Mouse (Mus musculus) limb, embryonic 15.5 days (tissue): ENCODE results near the gene Tmem53. TPM values are rescaled to one million over a fixed set of nuclear protein-coding genes. Genes with fewer than 3 reads are reported as not detected.
"Not testable (repeated sequence)": the region's sequence is repeated elsewhere in the genome, so short reads cannot be mapped to it uniquely, and the experiment has no call there.

ENCODE experiments used
- ATAC-seq: fragments of 200-750 bp; cut with Nextera tagmentation; 2 replicates; pipeline ENCODE4 v1.8.0; 2017; ENCODE audit warnings: low read depth, moderate TSS enrichment; ENCODE audit not compliant: insufficient number of reproducible peaks, low FRiP score, low TSS enrichment
- H3K27ac ChIP-seq: fragments of 300-500 bp; sonication (generic); 2 replicates; pipeline ENCODE4 v1.5.1; 2015; ENCODE audit warnings: moderate library complexity, mild to moderate bottlenecking, inconsistent platforms
- H3K27me3 ChIP-seq: fragments of 300-500 bp; sonication (generic); 2 replicates; pipeline ENCODE4 v1.6.1; 2015; ENCODE audit warnings: inconsistent platforms
- H3K36me3 ChIP-seq: fragments of 300-500 bp; sonication (generic); 2 replicates; pipeline ENCODE4 v1.6.1; 2015; ENCODE audit warnings: inconsistent platforms
- H3K4me1 ChIP-seq: fragments of 300-500 bp; sonication (generic); 2 replicates; pipeline ENCODE4 v1.6.1; 2015; ENCODE audit warnings: inconsistent platforms
- H3K4me2 ChIP-seq: fragments of 300-500 bp; sonication (generic); 2 replicates; pipeline ENCODE4 v1.6.1; 2015; ENCODE audit warnings: mild to moderate bottlenecking, inconsistent platforms
- H3K4me3 ChIP-seq: fragments of 300-500 bp; sonication (generic); 2 replicates; pipeline ENCODE4 v1.5.1; 2015; ENCODE audit warnings: mild to moderate bottlenecking, inconsistent platforms
- H3K9ac ChIP-seq: fragments of 300-500 bp; sonication (generic); 2 replicates; pipeline ENCODE4 v1.6.1; 2015; ENCODE audit warnings: inconsistent platforms
- H3K9me3 ChIP-seq: fragments of 300-500 bp; sonication (generic); 2 replicates; pipeline ENCODE4 v1.6.1; 2016; ENCODE audit warnings: inconsistent platforms
- WGBS: fragments of 180-500 bp; shearing (Covaris S2); methylation state at CpG from one replicate; pipeline ENCODE4 v1.1.7; 2015; 5-methylcytosine and 5-hydroxymethylcytosine counted together
- polyA plus RNA-seq: library from polyadenylated mRNA; unstranded; fragments of >200 nt; fragmentation: Nextera tagmentation; extraction: Ambion mirVana; gene quantifications from 2 replicates; pipeline ENCODE4 v1.2.1, GENCODE M21; 2015

The Tmem53 gene
- polyA plus RNA-seq, 1 experiment from 2014 or later, result 10.0 TPM

GRCm38 (mm10) chr4:117253218-117254016, 1.7 kb downstream of the Tmem53 start:
- H3K27ac ChIP-seq, result 0 out of 2 replicates have a peak overlapping the region, but pooled peaks have one; percentile 90
- no peak overlapping the region for H3K9ac ChIP-seq
- no peaks in the 10 kb centered on the region for H3K9me3 ChIP-seq
- WGBS, result 56% methylated on average over 12 of the region's 12 CpGs
- H3K4me1 ChIP-seq, result peaks cover 35% of the 10 kb centered on the region
- H3K4me3 ChIP-seq, result no peak overlapping the region
- H3K4me2 ChIP-seq, result 0 out of 2 replicates have a peak overlapping the region, but pooled peaks have one; percentile 65
- no peaks in the 10 kb centered on the region for H3K36me3 ChIP-seq
- H3K27me3 ChIP-seq, result no peaks in the 10 kb centered on the region
- no peak for ATAC-seq

GRCm38 (mm10) chr4:117254017-117254627, 2.4 kb downstream of the Tmem53 start:
- 54% methylated on average over 5 of the region's 5 CpGs for WGBS
- no peak for ATAC-seq
- Histone ChIP-seq H3K27ac (no peak overlapping the region), H3K4me2 (no peak overlapping the region), H3K36me3 (no peaks in the 10 kb centered on the region), H3K9me3 (no peaks in the 10 kb centered on the region), H3K27me3 (no peaks in the 10 kb centered on the region), H3K9ac (no peak overlapping the region), H3K4me1 (peaks cover 35% of the 10 kb centered on the region), H3K4me3 (no peak overlapping the region)

GRCm38 (mm10) chr4:117254672-117255071, 2.9 kb downstream of the Tmem53 start:
- ATAC-seq, result no peak
- H3K4me1 ChIP-seq, result peaks cover 35% of the 10 kb centered on the region
- H3K9me3 ChIP-seq, result no peaks in the 10 kb centered on the region
- no peak overlapping the region for H3K4me2 ChIP-seq
- 52% methylated on average over 6 of the region's 6 CpGs for WGBS
- H3K36me3 ChIP-seq, result no peaks in the 10 kb centered on the region
- H3K27me3 ChIP-seq, result no peaks in the 10 kb centered on the region
- no peak overlapping the region for H3K27ac ChIP-seq
- H3K9ac ChIP-seq, result no peak overlapping the region
- no peak overlapping the region for H3K4me3 ChIP-seq

GRCm38 (mm10) chr4:117259909-117260308, 8.2 kb downstream of the Tmem53 start:
- 72% methylated on average over 6 of the region's 6 CpGs for WGBS
- not testable (repeated sequence) for H3K4me2 ChIP-seq, H3K27me3 ChIP-seq, H3K9me3 ChIP-seq, H3K4me3 ChIP-seq, H3K4me1 ChIP-seq, H3K9ac ChIP-seq, H3K27ac ChIP-seq, ATAC-seq, H3K36me3 ChIP-seq

GRCm38 (mm10) chr4:117261222-117261621, 9.5 kb downstream of the Tmem53 start:
- WGBS, result 78% methylated on average over 2 of the region's 2 CpGs
- H3K27ac ChIP-seq, result no peak overlapping the region
- H3K4me2 ChIP-seq, result no peak overlapping the region
- ATAC-seq, result no peak
- no peaks in the 10 kb centered on the region for H3K27me3 ChIP-seq
- H3K9ac ChIP-seq, result no peak overlapping the region
- H3K36me3 ChIP-seq, result no peaks in the 10 kb centered on the region
- no peak overlapping the region for H3K4me3 ChIP-seq
- no peaks in the 10 kb centered on the region for H3K9me3 ChIP-seq
- no peaks in the 10 kb centered on the region for H3K4me1 ChIP-seq

GRCm38 (mm10) chr4:117262101-117262913, 10.6 kb downstream of the Tmem53 start:
- Histone ChIP-seq H3K4me2 (no peak overlapping the region), H3K36me3 (no peaks in the 10 kb centered on the region), H3K27me3 (no peaks in the 10 kb centered on the region), H3K4me1 (no peaks in the 10 kb centered on the region), H3K9ac (no peak overlapping the region), H3K27ac (no peak overlapping the region), H3K4me3 (no peak overlapping the region), H3K9me3 (no peaks in the 10 kb centered on the region)
- no peak for ATAC-seq
- WGBS, result 41% methylated on average over 13 of the region's 13 CpGs

GRCm38 (mm10) chr4:117262987-117263386, 11.2 kb downstream of the Tmem53 start:
- Histone ChIP-seq H3K4me1 (no peaks in the 10 kb centered on the region), H3K9ac (no peak overlapping the region), H3K27me3 (no peaks in the 10 kb centered on the region), H3K4me3 (no peak overlapping the region), H3K9me3 (no peaks in the 10 kb centered on the region), H3K36me3 (no peaks in the 10 kb centered on the region; the same call in 1 of the 2 replicates), H3K4me2 (no peak overlapping the region), H3K27ac (no peak overlapping the region)
- no peak for ATAC-seq
- 67% methylated on average over 8 of the region's 8 CpGs for WGBS

- H3K36me3 ChIP-seq, result peaks cover 17% of the 10 kb centered on the region
- no peaks in the 10 kb centered on the region for H3K9me3 ChIP-seq
- no peak overlapping the region for H3K4me2 ChIP-seq
- WGBS, result 6% methylated on average over 2 of the region's 2 CpGs
- no peak for ATAC-seq
- H3K4me3 ChIP-seq, result no peak overlapping the region
- H3K27ac ChIP-seq, result no peak overlapping the region
- H3K27me3 ChIP-seq, result no peaks in the 10 kb centered on the region
- peaks cover 9% of the 10 kb centered on the region for H3K4me1 ChIP-seq
- H3K9ac ChIP-seq, result no peak overlapping the region
Measured at GRCm38 (mm10) chr4:117267284-117267683, 15.5 kb downstream of the Tmem53 start.

- H3K4me1 ChIP-seq, result peaks cover 16% of the 10 kb centered on the region
- no peaks in the 10 kb centered on the region for H3K9me3 ChIP-seq
- 87% methylated on average over 25 of the region's 25 CpGs for WGBS
- H3K27me3 ChIP-seq, result no peaks in the 10 kb centered on the region
- H3K36me3 ChIP-seq, result peaks cover 23% of the 10 kb centered on the region
- H3K27ac ChIP-seq, result no peak overlapping the region
- H3K9ac ChIP-seq, result no peak overlapping the region
- no peak for ATAC-seq
- no peak overlapping the region for H3K4me3 ChIP-seq
- no peak overlapping the region for H3K4me2 ChIP-seq
Measured at GRCm38 (mm10) chr4:117267831-117268437, 16.2 kb downstream of the Tmem53 start.

GRCm38 (mm10) chr4:117270278-117270677, 18.5 kb downstream of the Tmem53 start:
- Histone ChIP-seq H3K4me1 (peaks cover 18% of the 10 kb centered on the region), H3K9me3 (no peaks in the 10 kb centered on the region), H3K27ac (no peak overlapping the region), H3K36me3 (peaks cover 46% of the 10 kb centered on the region), H3K27me3 (no peaks in the 10 kb centered on the region), H3K9ac (no peak overlapping the region), H3K4me3 (no peak overlapping the region), H3K4me2 (no peak overlapping the region)
- peak; percentile 23; the same call in 1 of the 2 replicates for ATAC-seq
- 10% methylated on average over 6 of the region's 6 CpGs for WGBS

GRCm38 (mm10) chr4:117272459-117272858, 20.7 kb downstream of the Tmem53 start:
- no peak for ATAC-seq
- Histone ChIP-seq H3K9ac (no peak overlapping the region), H3K36me3 (peaks cover 68% of the 10 kb centered on the region), H3K4me1 (peaks cover 21% of the 10 kb centered on the region), H3K27me3 (no peaks in the 10 kb centered on the region), H3K9me3 (no peaks in the 10 kb centered on the region), H3K4me2 (no peak overlapping the region), H3K27ac (no peak overlapping the region), H3K4me3 (no peak overlapping the region)
- WGBS, result 17% methylated on average over 12 of the region's 12 CpGs
